Mouse (Mus musculus): Measurements from ENCODE around the gene Cnnm4.

DNA sequence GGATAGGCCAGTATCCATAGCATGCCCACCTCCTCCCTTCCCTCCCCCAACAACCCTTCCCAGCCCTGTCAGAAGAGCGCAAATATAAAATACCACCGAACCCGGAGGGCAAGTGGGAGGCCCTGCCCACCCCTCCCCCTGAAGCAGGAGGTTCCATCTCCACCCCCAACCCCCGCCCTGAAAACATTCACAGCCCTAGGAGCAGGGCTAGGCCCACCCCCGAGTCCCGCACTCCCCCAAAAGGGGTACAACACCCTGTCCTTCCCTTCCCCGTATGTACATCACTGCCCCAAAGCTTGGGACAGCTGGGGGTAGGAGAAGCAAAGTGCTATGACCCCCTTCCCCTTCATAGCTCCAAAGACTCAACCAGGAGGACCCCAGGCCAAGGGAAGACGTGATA, 77.4 kb downstream of the Cnnm4 start:
- TF ChIP-seq CTCF (IDR thresholded peaks at IDR 0.05; ENCODE audit: low read depth, low read length) = no peak
- no peak for TF ChIP-seq POLR2A (IDR thresholded peaks at IDR 0.05; ENCODE audit: extremely low read depth, insufficient read depth, low read length)

Data from liver, adult 2 months (tissue).